Mouse (Mus musculus) stomach, embryonic 15.5 days (tissue): ENCODE data around the gene Defb30. TPM values are rescaled to one million over a fixed set of nuclear protein-coding genes. Genes with fewer than 3 reads are reported as not detected.

Experiments used
- ATAC-seq: fragments of 200-750 bp; cut with Nextera tagmentation; 2 replicates; pipeline ENCODE4 v1.8.0; 2017; ENCODE audit warnings: low read depth, moderate number of reproducible peaks, moderate TSS enrichment; ENCODE audit not compliant: insufficient read depth, low FRiP score
- H3K27ac ChIP-seq: fragments of 300-500 bp; sonication (generic); 2 replicates; pipeline ENCODE4 v1.5.1; 2015; ENCODE audit warnings: mild to moderate bottlenecking, inconsistent platforms
- H3K27me3 ChIP-seq: fragments of 300-500 bp; sonication (generic); replicated peaks from 2 replicates; pipeline ENCODE4 v1.6.1; 2015; ENCODE audit warnings: inconsistent platforms
- H3K36me3 ChIP-seq: fragments of 300-500 bp; sonication (generic); 2 replicates; pipeline ENCODE4 v1.6.1; 2015; ENCODE audit warnings: inconsistent platforms
- H3K4me1 ChIP-seq: fragments of 300-500 bp; sonication (generic); 2 replicates; pipeline ENCODE4 v1.6.1; 2015; ENCODE audit warnings: inconsistent platforms
- H3K4me2 ChIP-seq: fragments of 300-500 bp; sonication (generic); 2 replicates; pipeline ENCODE4 v1.6.1; 2015; ENCODE audit warnings: mild to moderate bottlenecking, inconsistent platforms
- H3K4me3 ChIP-seq: fragments of 300-500 bp; sonication (generic); replicated peaks from 2 replicates; pipeline ENCODE4 v1.5.1; 2015; ENCODE audit warnings: inconsistent platforms
- H3K9ac ChIP-seq: fragments of 300-500 bp; sonication (generic); 2 replicates; pipeline ENCODE4 v1.6.1; 2015; ENCODE audit warnings: inconsistent platforms
- H3K9me3 ChIP-seq: fragments of 300-500 bp; sonication (generic); 2 replicates; pipeline ENCODE4 v1.6.1; 2016; ENCODE audit warnings: inconsistent platforms
- WGBS: fragments of 180-500 bp; shearing (Covaris S2); methylation state at CpG from one replicate; pipeline ENCODE4 v1.1.7; 2015; 5-methylcytosine and 5-hydroxymethylcytosine counted together
- polyA plus RNA-seq: library from polyadenylated mRNA; unstranded; fragments of >200 nt; fragmentation: Nextera tagmentation; extraction: Ambion mirVana; gene quantifications from 2 replicates; pipeline ENCODE4 v1.2.1, GENCODE M21; 2015

The Defb30 gene
- polyA plus RNA-seq, 1 experiment from 2014 or later, result not detected

- no peaks in the 10 kb centered on the region for H3K27me3 ChIP-seq
- no peaks in the 10 kb centered on the region for H3K9me3 ChIP-seq
- H3K36me3 ChIP-seq, result no peaks in the 10 kb centered on the region
- no peak within 1 kb of the TSS for H3K9ac ChIP-seq
- H3K4me1 ChIP-seq, result no peaks in the 10 kb centered on the region
- ATAC-seq, result no peak
- no peak within 1 kb of the TSS for H3K4me2 ChIP-seq
- 90% methylated on average over 5 of the region's 5 CpGs for WGBS
- H3K4me3 ChIP-seq, result no peak within 1 kb of the TSS
- no peak within 1 kb of the TSS for H3K27ac ChIP-seq
These were observed 38.3 kb downstream of the Defb30 start, which contains the start of gene Defb43 for GRCm38 (mm10) chr14:63011471-63011870. Gene Defb43 (plus strand): TSS chr14:63011771.

- no peaks in the 10 kb centered on the region for H3K27me3 ChIP-seq
- H3K4me3 ChIP-seq, result no peak overlapping the region
- ATAC-seq, result no peak
- H3K4me1 ChIP-seq, result no peaks in the 10 kb centered on the region
- 66% methylated on average over 2 of the region's 2 CpGs for WGBS
- no peak overlapping the region for H3K9ac ChIP-seq
- no peaks in the 10 kb centered on the region for H3K9me3 ChIP-seq
- H3K36me3 ChIP-seq, result no peaks in the 10 kb centered on the region
- no peak overlapping the region for H3K27ac ChIP-seq
- H3K4me2 ChIP-seq, result no peak overlapping the region
These were observed 47.2 kb downstream of the Defb30 start for GRCm38 (mm10) chr14:63002588-63002987.

GRCm38 (mm10) chr14:62998977-62999376 is 50.8 kb downstream of the Defb30 start:
- H3K36me3 ChIP-seq, result no peaks in the 10 kb centered on the region
- WGBS, result 73% methylated on average over 4 of the region's 4 CpGs
- no peak for ATAC-seq
- no peaks in the 10 kb centered on the region for H3K27me3 ChIP-seq
- H3K4me3 ChIP-seq, result no peak overlapping the region
- H3K27ac ChIP-seq, result no peak overlapping the region
- H3K4me2 ChIP-seq, result no peak overlapping the region
- H3K4me1 ChIP-seq, result no peaks in the 10 kb centered on the region
- H3K9ac ChIP-seq, result no peak overlapping the region
- no peaks in the 10 kb centered on the region for H3K9me3 ChIP-seq

- H3K27me3 ChIP-seq, result no peaks in the 10 kb centered on the region
- H3K9ac ChIP-seq, result no peak within 1 kb of the TSS
- 83% methylated on average over 8 of the region's 8 CpGs for WGBS
- no peak within 1 kb of the TSS for H3K4me2 ChIP-seq
- no peak within 1 kb of the TSS for H3K27ac ChIP-seq
- H3K4me3 ChIP-seq, result no peak within 1 kb of the TSS
- H3K4me1 ChIP-seq, result no peaks in the 10 kb centered on the region
- no peaks in the 10 kb centered on the region for H3K36me3 ChIP-seq
- no peaks in the 10 kb centered on the region for H3K9me3 ChIP-seq
- ATAC-seq, result no peak
These were observed 52.0 kb downstream of the Defb30 start, which contains the start of gene Defb47 for GRCm38 (mm10) chr14:62997777-62998176. Gene Defb47 (plus strand): TSS chr14:62998077.

- Histone ChIP-seq H3K9ac (no peak overlapping the region), H3K27me3 (no peaks in the 10 kb centered on the region), H3K4me1 (no peaks in the 10 kb centered on the region), H3K27ac (no peak overlapping the region), H3K9me3 (no peaks in the 10 kb centered on the region), H3K4me3 (no peak overlapping the region), H3K36me3 (no peaks in the 10 kb centered on the region), H3K4me2 (no peak overlapping the region)
- no peak for ATAC-seq
- 72% methylated on average over 7 of the region's 7 CpGs for WGBS
These were observed 57.8 kb downstream of the Defb30 start for GRCm38 (mm10) chr14:62991849-62992510.

- no peak for ATAC-seq
- Histone ChIP-seq H3K9ac (no peak overlapping the region), H3K27ac (no peak overlapping the region), H3K4me1 (no peaks in the 10 kb centered on the region), H3K4me3 (no peak overlapping the region), H3K4me2 (no peak overlapping the region), H3K9me3 (no peaks in the 10 kb centered on the region), H3K27me3 (no peaks in the 10 kb centered on the region), H3K36me3 (no peaks in the 10 kb centered on the region)
- 60% methylated on average over 3 of the region's 3 CpGs for WGBS
These were observed 58.5 kb downstream of the Defb30 start for GRCm38 (mm10) chr14:62991271-62991670.

GRCm38 (mm10) chr14:62984410-62984809 is 65.3 kb downstream of the Defb30 start, which contains the start of gene Defb48:
Gene Defb48 (minus strand): TSS chr14:62984510.
- WGBS, result 74% methylated on average over 1 of the region's 1 CpGs
- H3K9me3 ChIP-seq, result no peaks in the 10 kb centered on the region
- H3K9ac ChIP-seq, result no peak within 1 kb of the TSS
- no peak for ATAC-seq
- H3K27me3 ChIP-seq, result no peaks in the 10 kb centered on the region
- H3K4me2 ChIP-seq, result no peak within 1 kb of the TSS
- no peak within 1 kb of the TSS for H3K4me3 ChIP-seq
- H3K27ac ChIP-seq, result no peak within 1 kb of the TSS
- H3K36me3 ChIP-seq, result no peaks in the 10 kb centered on the region
- H3K4me1 ChIP-seq, result no peaks in the 10 kb centered on the region

Other genes starting within 250 kb of the Defb30 start
- gene Wdfy2, start 212.3 kb downstream of the Defb30 start, polyA plus RNA-seq, result 5.0 and 5.3 TPM in 2 replicates
- not detected in 2 replicates for gene Defb48, start 65.5 kb downstream of the Defb30 start, polyA plus RNA-seq
- gene Defb47, start 51.9 kb downstream of the Defb30 start, polyA plus RNA-seq, result not detected in 2 replicates
- not detected in 2 replicates for gene Defb43, start 38.2 kb downstream of the Defb30 start, polyA plus RNA-seq
- gene Defb42, start 3.0 kb downstream of the Defb30 start, polyA plus RNA-seq, result 0.17 TPM in 1 of 2 replicates, not detected in the other